In genomic region chr11:101115564-101115963, GRCm38 (mm10) we compare ENCODE assay signal across 11 mouse cellular contexts. TPM values are rescaled to one million over a fixed set of nuclear protein-coding genes. Genes with fewer than 3 reads are reported as not detected.
A peak's percentile ranks its signal among the peaks of the same experiment; 100 is the strongest.
DNase-seq lines count a peak whose midpoint lies in the region; ATAC-seq and TF ChIP-seq lines count a peak whose summit lies in the region.
"Had no signal": no experiment of that assay in that cellular context is flagged by ENCODE, and none has a peak within 500 bp of the region (broad histone marks: within the 10 kb centered on the region; RNA-seq: fewer than 3 reads in every experiment).

No protein-coding gene starts in this region.

- no peaks in the 10 kb centered on the region for H3K27me3 ChIP-seq in embryonic facial prominence, embryonic 13.5 days
- H3K27me3 ChIP-seq in embryonic facial prominence, embryonic 10.5 days (replicated peaks; ENCODE audit: low read depth, poor library complexity, severe bottlenecking) = no peaks in the 10 kb centered on the region
- no peaks in the 10 kb centered on the region for H3K27me3 ChIP-seq in neural tube, embryonic 13.5 days

- TF ChIP-seq CTCF in left cerebral cortex, adult 2 months (IDR thresholded peaks at IDR 0.05) = no peak
- no peak for TF ChIP-seq CTCF in cortical plate, adult 2 months (IDR thresholded peaks at IDR 0.05; ENCODE audit: extremely low read depth, insufficient read depth, low read length)

- TF ChIP-seq POLR2A in cortical plate, adult 2 months (IDR thresholded peaks at IDR 0.05; ENCODE audit: extremely low read depth, insufficient read depth, low read length) = no peak

- no peak overlapping the region for H3K4me3 ChIP-seq in embryonic facial prominence, embryonic 13.5 days
- H3K4me3 ChIP-seq in embryonic facial prominence, embryonic 10.5 days = no peak overlapping the region
- H3K4me3 ChIP-seq in left cerebral cortex, adult 2 months = no peak overlapping the region
- no peak overlapping the region for H3K4me3 ChIP-seq in cortical plate, adult 2 months (ENCODE audit: insufficient read depth, low read length)
- no peak overlapping the region for H3K4me3 ChIP-seq in neural tube, embryonic 13.5 days

- peaks cover 12% of the 10 kb centered on the region for H3K36me3 ChIP-seq in embryonic facial prominence, embryonic 13.5 days
- peaks cover 41% of the 10 kb centered on the region for H3K36me3 ChIP-seq in embryonic facial prominence, embryonic 10.5 days (replicated peaks)
- H3K36me3 ChIP-seq in neural tube, embryonic 13.5 days = peaks cover 13% of the 10 kb centered on the region

- no peak for ATAC-seq in embryonic facial prominence, embryonic 13.5 days (ENCODE audit: insufficient number of reproducible peaks, insufficient read depth, low FRiP score, low TSS enrichment, low read depth)
- ATAC-seq in neural tube, embryonic 13.5 days (ENCODE audit: low read depth) = no peak

- no peak for DNase-seq in embryonic facial prominence, embryonic 10.5 days (ENCODE audit: low spot score)
- no peak for DNase-seq in left cerebral cortex, adult 2 months (ENCODE audit: extremely low spot score in 1 of 2, low spot score in 2 of 2)
- DNase-seq in left cerebral cortex, adult 18-20 months (ENCODE audit: low spot score in 2 of 2) = no peak
- no peak for DNase-seq in adrenal gland, adult (ENCODE audit: inconsistent age in 2 of 2, low spot score in 1 of 2)
- no peak for DNase-seq in adrenal gland, adult 8-10 months
- DNase-seq: heart, postnatal 10 days; lung, postnatal 14 days; thymus, adult 2 months had no signal

- intact Hi-C loops in left cerebral cortex, adult 2 months (cut with DNase I) = no loop called here

- H3K27ac ChIP-seq in embryonic facial prominence, embryonic 13.5 days = no peak overlapping the region
- no peak overlapping the region for H3K27ac ChIP-seq in embryonic facial prominence, embryonic 10.5 days (replicated peaks)
- peak overlapping the region; percentile 33; the same call in 1 of the 2 replicates for H3K27ac ChIP-seq in left cerebral cortex, adult 2 months
- peak overlapping the region; percentile 78 for H3K27ac ChIP-seq in cortical plate, adult 2 months (ENCODE audit: insufficient read depth, low read length)
- H3K27ac ChIP-seq in neural tube, embryonic 13.5 days (replicated peaks) = peak overlapping the region; percentile 71

- H3K4me2 ChIP-seq in embryonic facial prominence, embryonic 13.5 days = no peak overlapping the region
- H3K4me2 ChIP-seq in neural tube, embryonic 13.5 days = peak overlapping the region; percentile 22

- WGBS in embryonic facial prominence, embryonic 13.5 days = 62% methylated on average over 2 of the region's 2 CpGs
- WGBS in embryonic facial prominence, embryonic 10.5 days = 69% methylated on average over 2 of the region's 2 CpGs
- 34% methylated on average over 2 of the region's 2 CpGs for WGBS in neural tube, embryonic 13.5 days

- H3K9ac ChIP-seq in embryonic facial prominence, embryonic 13.5 days = peak overlapping the region; percentile 12; the same call in 1 of the 2 replicates
- H3K9ac ChIP-seq in neural tube, embryonic 13.5 days = peak overlapping the region; percentile 14; the same call in 1 of the 2 replicates

- peaks cover 18% of the 10 kb centered on the region for H3K4me1 ChIP-seq in embryonic facial prominence, embryonic 13.5 days
- peaks cover 24% of the 10 kb centered on the region for H3K4me1 ChIP-seq in embryonic facial prominence, embryonic 10.5 days
- H3K4me1 ChIP-seq in cortical plate, adult 2 months (ENCODE audit: control insufficient read depth, insufficient read depth, low read length) = peaks cover 6% of the 10 kb centered on the region; the same call in 1 of the 2 replicates
- H3K4me1 ChIP-seq in neural tube, embryonic 13.5 days (replicated peaks) = peaks cover 63% of the 10 kb centered on the region

- H3K9me3 ChIP-seq in embryonic facial prominence, embryonic 13.5 days = no peaks in the 10 kb centered on the region
- no peaks in the 10 kb centered on the region for H3K9me3 ChIP-seq in embryonic facial prominence, embryonic 10.5 days
- H3K9me3 ChIP-seq in neural tube, embryonic 13.5 days = 0 out of 2 replicates have a peak, but pooled peaks cover 4% of the 10 kb centered on the region

RNA-seq across cellular contexts. Expression of gene Retreg3, which starts 4.1 kb away (rescaled TPM):
- polyA plus RNA-seq in embryonic facial prominence, embryonic 13.5 days (2015; fragmentation: Nextera tagmentation; extraction: Ambion mirVana) = 19.2 and 21.4 TPM in 2 replicates
- polyA plus RNA-seq in embryonic facial prominence, embryonic 10.5 days (2016; fragmentation: Nextera tagmentation; extraction: Ambion mirVana) = 19.7 and 20.2 TPM in 2 replicates
- 10 to 100 TPM; 50.7 to 56.6 TPM for total RNA-seq in left cerebral cortex, adult 2 months (2021)
- total RNA-seq in left cerebral cortex, adult 18-20 months (2021) = 10 to 100 TPM; 53.9 to 57.8 TPM
- 63.2 and 65.7 TPM in 2 replicates for polyA plus RNA-seq in cortical plate, adult 2 months (2012; rRNA removed)
- 25.8 and 26.1 TPM in 2 replicates for polyA plus RNA-seq in neural tube, embryonic 13.5 days (2015; fragmentation: Nextera tagmentation; extraction: Ambion mirVana)
- total RNA-seq in adrenal gland, adult 8-10 months (2022) = 10 to 100 TPM; 48.0 to 56.4 (median 50.8) TPM

RNA-seq across cellular contexts. Expression of gene Tubg1, which starts 4.2 kb away (rescaled TPM):
- polyA plus RNA-seq in embryonic facial prominence, embryonic 13.5 days (2015; fragmentation: Nextera tagmentation; extraction: Ambion mirVana) = 69.7 and 77.2 TPM in 2 replicates
- 135 and 142 TPM in 2 replicates for polyA plus RNA-seq in embryonic facial prominence, embryonic 10.5 days (2016; fragmentation: Nextera tagmentation; extraction: Ambion mirVana)
- 10 to 100 TPM; 45.1 to 45.8 TPM for total RNA-seq in left cerebral cortex, adult 2 months (2021)
- total RNA-seq in left cerebral cortex, adult 18-20 months (2021) = 10 to 100 TPM; 44.5 to 53.3 TPM
- polyA plus RNA-seq in cortical plate, adult 2 months (2012; rRNA removed) = 15.2 and 15.3 TPM in 2 replicates
- 77.7 and 78.9 TPM in 2 replicates for polyA plus RNA-seq in neural tube, embryonic 13.5 days (2015; fragmentation: Nextera tagmentation; extraction: Ambion mirVana)
- 10 to 100 TPM; 34.2 to 43.3 (median 36.8) TPM for total RNA-seq in adrenal gland, adult 8-10 months (2022)

RNA-seq across cellular contexts. Expression of gene Psmc3ip, which starts 20.3 kb away (rescaled TPM):
- polyA plus RNA-seq in embryonic facial prominence, embryonic 13.5 days (2015; fragmentation: Nextera tagmentation; extraction: Ambion mirVana) = 43.5 and 46.1 TPM in 2 replicates
- polyA plus RNA-seq in embryonic facial prominence, embryonic 10.5 days (2016; fragmentation: Nextera tagmentation; extraction: Ambion mirVana) = 69.5 and 72.3 TPM in 2 replicates
- total RNA-seq in left cerebral cortex, adult 2 months (2021) = 1 to 10 TPM; 2.7 to 3.1 TPM
- total RNA-seq in left cerebral cortex, adult 18-20 months (2021) = 1 to 10 TPM; 3.0 to 3.6 TPM
- 3.5 and 3.8 TPM in 2 replicates for polyA plus RNA-seq in cortical plate, adult 2 months (2012; rRNA removed)
- 20.5 and 23.7 TPM in 2 replicates for polyA plus RNA-seq in neural tube, embryonic 13.5 days (2015; fragmentation: Nextera tagmentation; extraction: Ambion mirVana)
- 1 to 10 TPM; 3.6 to 5.9 (median 4.2) TPM for total RNA-seq in adrenal gland, adult 8-10 months (2022)

RNA-seq across cellular contexts. Expression of gene Mlx, which starts 28.5 kb away (rescaled TPM):
- 46.8 and 50.9 TPM in 2 replicates for polyA plus RNA-seq in embryonic facial prominence, embryonic 13.5 days (2015; fragmentation: Nextera tagmentation; extraction: Ambion mirVana)
- polyA plus RNA-seq in embryonic facial prominence, embryonic 10.5 days (2016; fragmentation: Nextera tagmentation; extraction: Ambion mirVana) = 40.6 and 41.0 TPM in 2 replicates
- 10 to 100 TPM; 41.1 to 44.7 TPM for total RNA-seq in left cerebral cortex, adult 2 months (2021)
- total RNA-seq in left cerebral cortex, adult 18-20 months (2021) = 10 to 100 TPM; 39.5 to 46.6 TPM
- 46.9 and 53.1 TPM in 2 replicates for polyA plus RNA-seq in cortical plate, adult 2 months (2012; rRNA removed)
- polyA plus RNA-seq in neural tube, embryonic 13.5 days (2015; fragmentation: Nextera tagmentation; extraction: Ambion mirVana) = 87.3 and 96.9 TPM in 2 replicates
- 10 to 100 TPM; 38.1 to 69.0 (median 47.6) TPM for total RNA-seq in adrenal gland, adult 8-10 months (2022)

RNA-seq across cellular contexts. Expression of gene Coasy, which starts 33.2 kb away (rescaled TPM):
- 40.8 and 43.8 TPM in 2 replicates for polyA plus RNA-seq in embryonic facial prominence, embryonic 13.5 days (2015; fragmentation: Nextera tagmentation; extraction: Ambion mirVana)
- 48.7 and 51.1 TPM in 2 replicates for polyA plus RNA-seq in embryonic facial prominence, embryonic 10.5 days (2016; fragmentation: Nextera tagmentation; extraction: Ambion mirVana)
- 10 to 100 TPM; 22.5 to 24.1 TPM for total RNA-seq in left cerebral cortex, adult 2 months (2021)
- 10 to 100 TPM; 22.5 to 24.6 TPM for total RNA-seq in left cerebral cortex, adult 18-20 months (2021)
- 34.4 and 35.4 TPM in 2 replicates for polyA plus RNA-seq in cortical plate, adult 2 months (2012; rRNA removed)
- 39.9 and 45.5 TPM in 2 replicates for polyA plus RNA-seq in neural tube, embryonic 13.5 days (2015; fragmentation: Nextera tagmentation; extraction: Ambion mirVana)
- 100 to 1,000 TPM in 2 of 4 experiments, 10 to 100 TPM in 2; 70.8 to 104 (median 89.9) TPM for total RNA-seq in adrenal gland, adult 8-10 months (2022)

Comparison
In these comparisons a context has a peak if more than half of its experiments do, and no peak if none do; other contexts are left out.
1. H3K27ac ChIP-seq: peak in left cerebral cortex, adult 2 months (single experiment), cortical plate, adult 2 months (single experiment) and neural tube, embryonic 13.5 days (single experiment); none in embryonic facial prominence, embryonic 13.5 days (single experiment) and embryonic facial prominence, embryonic 10.5 days (single experiment).